Mouse (Mus musculus): ENCODE measurements around the gene Fkbpl. TPM values are rescaled to one million over a fixed set of nuclear protein-coding genes. Genes with fewer than 3 reads are reported as not detected.

Fkbpl gene
- polyA plus RNA-seq, 1 experiment from 2014 or later, result 10.0 TPM

- Histone ChIP-seq H3K4me2 (ENCODE audit: low read depth, low read length) (peak within 1 kb of the TSS; percentile 80), H3K27me3 (replicated peaks; ENCODE audit: control insufficient read depth, insufficient read depth, low read length) (peaks cover 33% of the 10 kb centered on the region), H3K36me3 (ENCODE audit: control insufficient read depth, insufficient read depth, low read length) (0 out of 2 replicates have a peak, but pooled peaks cover 10% of the 10 kb centered on the region), H3K4me1 (ENCODE audit: control insufficient read depth, insufficient read depth, low read length) (peaks cover 40% of the 10 kb centered on the region), H3K4me3 (ENCODE audit: low read depth, low read length) (peak within 1 kb of the TSS; percentile 60), H3K9me3 (ENCODE audit: control insufficient read depth, low read length) (no peaks in the 10 kb centered on the region), H3K9ac (ENCODE audit: low read depth, low read length) (peak within 1 kb of the TSS; percentile 80), H3K27ac (replicated peaks; ENCODE audit: low read depth, low read length) (peak within 1 kb of the TSS; percentile 94)
- ATAC-seq (ENCODE audit: low read depth) (no peak), DNase-seq (ENCODE audit: low spot score) (peak; percentile 86)
- 3% methylated on average over 15 of the region's 16 CpGs for WGBS
Measured at GRCm38 (mm10) chr17:34629221-34629751, 15.3 kb upstream of the Fkbpl start, which contains the start of gene Prrt1. Gene Prrt1 (plus strand): TSS chr17:34629533.

GRCm38 (mm10) chr17:34629796-34630603, 14.6 kb upstream of the Fkbpl start:
- peak overlapping the region; percentile 80 for H3K4me2 ChIP-seq (ENCODE audit: low read depth, low read length)
- H3K4me1 ChIP-seq (ENCODE audit: control insufficient read depth, insufficient read depth, low read length), result peaks cover 40% of the 10 kb centered on the region
- 20% methylated on average over 12 of the region's 12 CpGs for WGBS
- H3K9ac ChIP-seq (ENCODE audit: low read depth, low read length), result peak overlapping the region; percentile 34
- DNase-seq (ENCODE audit: low spot score) (no peak), ATAC-seq (ENCODE audit: low read depth) (no peak)
- H3K36me3 ChIP-seq (ENCODE audit: control insufficient read depth, insufficient read depth, low read length), result 0 out of 2 replicates have a peak, but pooled peaks cover 7% of the 10 kb centered on the region
- H3K4me3 ChIP-seq (ENCODE audit: low read depth, low read length), result peak overlapping the region; percentile 60
- no peaks in the 10 kb centered on the region for H3K9me3 ChIP-seq (ENCODE audit: control insufficient read depth, low read length)
- H3K27me3 ChIP-seq (replicated peaks; ENCODE audit: control insufficient read depth, insufficient read depth, low read length), result peaks cover 33% of the 10 kb centered on the region
- H3K27ac ChIP-seq (replicated peaks; ENCODE audit: low read depth, low read length), result no peak overlapping the region

GRCm38 (mm10) chr17:34630761-34631301, 13.7 kb upstream of the Fkbpl start:
- WGBS, result 2% methylated on average over 37 of the region's 48 CpGs
- peak overlapping the region; percentile 80 for H3K4me2 ChIP-seq (ENCODE audit: low read depth, low read length)
- no peak for DNase-seq (ENCODE audit: low spot score)
- no peak for ATAC-seq (ENCODE audit: low read depth)
- H3K9ac ChIP-seq (ENCODE audit: low read depth, low read length), result peak overlapping the region; percentile 25
- no peak overlapping the region for H3K27ac ChIP-seq (replicated peaks; ENCODE audit: low read depth, low read length)
- peaks cover 40% of the 10 kb centered on the region for H3K4me1 ChIP-seq (ENCODE audit: control insufficient read depth, insufficient read depth, low read length)
- H3K9me3 ChIP-seq (ENCODE audit: control insufficient read depth, low read length), result no peaks in the 10 kb centered on the region
- no peaks in the 10 kb centered on the region for H3K36me3 ChIP-seq (ENCODE audit: control insufficient read depth, insufficient read depth, low read length)
- peak overlapping the region; percentile 60 for H3K4me3 ChIP-seq (ENCODE audit: low read depth, low read length)
- peaks cover 33% of the 10 kb centered on the region for H3K27me3 ChIP-seq (replicated peaks; ENCODE audit: control insufficient read depth, insufficient read depth, low read length)

- Histone ChIP-seq H3K9me3 (ENCODE audit: control insufficient read depth, low read length) (no peaks in the 10 kb centered on the region), H3K27ac (replicated peaks; ENCODE audit: low read depth, low read length) (no peak overlapping the region), H3K4me3 (ENCODE audit: low read depth, low read length) (peak overlapping the region; percentile 38), H3K9ac (ENCODE audit: low read depth, low read length) (peak overlapping the region; percentile 54), H3K36me3 (ENCODE audit: control insufficient read depth, insufficient read depth, low read length) (no peaks in the 10 kb centered on the region), H3K4me1 (ENCODE audit: control insufficient read depth, insufficient read depth, low read length) (peaks cover 34% of the 10 kb centered on the region), H3K27me3 (replicated peaks; ENCODE audit: control insufficient read depth, insufficient read depth, low read length) (peaks cover 33% of the 10 kb centered on the region), H3K4me2 (ENCODE audit: low read depth, low read length) (peak overlapping the region; percentile 73)
- 9% methylated on average over 12 of the region's 12 CpGs for WGBS
- ATAC-seq (ENCODE audit: low read depth) (no peak), DNase-seq (ENCODE audit: low spot score) (no peak)
Measured at GRCm38 (mm10) chr17:34631647-34632046, 12.9 kb upstream of the Fkbpl start.

GRCm38 (mm10) chr17:34632261-34632691, 12.3 kb upstream of the Fkbpl start:
- WGBS, result 2% methylated on average over 23 of the region's 26 CpGs
- peaks cover 34% of the 10 kb centered on the region for H3K4me1 ChIP-seq (ENCODE audit: control insufficient read depth, insufficient read depth, low read length)
- peak overlapping the region; percentile 54 for H3K9ac ChIP-seq (ENCODE audit: low read depth, low read length)
- H3K4me2 ChIP-seq (ENCODE audit: low read depth, low read length), result peak overlapping the region; percentile 73
- DNase-seq (ENCODE audit: low spot score), result peak; percentile 83
- peak overlapping the region; percentile 38 for H3K4me3 ChIP-seq (ENCODE audit: low read depth, low read length)
- no peak overlapping the region for H3K27ac ChIP-seq (replicated peaks; ENCODE audit: low read depth, low read length)
- peak; percentile 56 for ATAC-seq (ENCODE audit: low read depth)
- H3K36me3 ChIP-seq (ENCODE audit: control insufficient read depth, insufficient read depth, low read length), result no peaks in the 10 kb centered on the region
- H3K27me3 ChIP-seq (replicated peaks; ENCODE audit: control insufficient read depth, insufficient read depth, low read length), result peaks cover 33% of the 10 kb centered on the region
- H3K9me3 ChIP-seq (ENCODE audit: control insufficient read depth, low read length), result no peaks in the 10 kb centered on the region

GRCm38 (mm10) chr17:34635671-34636070, 8.9 kb upstream of the Fkbpl start:
- H3K9ac ChIP-seq (ENCODE audit: low read depth, low read length), result no peak overlapping the region
- WGBS, result 62% methylated on average over 2 of the region's 2 CpGs
- no peak for ATAC-seq (ENCODE audit: low read depth)
- no peaks in the 10 kb centered on the region for H3K36me3 ChIP-seq (ENCODE audit: control insufficient read depth, insufficient read depth, low read length)
- peaks cover 21% of the 10 kb centered on the region for H3K27me3 ChIP-seq (replicated peaks; ENCODE audit: control insufficient read depth, insufficient read depth, low read length)
- no peak for DNase-seq (ENCODE audit: low spot score)
- H3K4me1 ChIP-seq (ENCODE audit: control insufficient read depth, insufficient read depth, low read length), result peaks cover 17% of the 10 kb centered on the region
- no peaks in the 10 kb centered on the region for H3K9me3 ChIP-seq (ENCODE audit: control insufficient read depth, low read length)
- H3K27ac ChIP-seq (replicated peaks; ENCODE audit: low read depth, low read length), result no peak overlapping the region
- no peak overlapping the region for H3K4me2 ChIP-seq (ENCODE audit: low read depth, low read length)
- H3K4me3 ChIP-seq (ENCODE audit: low read depth, low read length), result no peak overlapping the region

- Histone ChIP-seq H3K27me3 (replicated peaks; ENCODE audit: control insufficient read depth, insufficient read depth, low read length) (0 out of 2 replicates have a peak, but pooled peaks cover 5% of the 10 kb centered on the region), H3K4me2 (ENCODE audit: low read depth, low read length) (no peak overlapping the region), H3K4me3 (ENCODE audit: low read depth, low read length) (no peak overlapping the region), H3K9me3 (ENCODE audit: control insufficient read depth, low read length) (no peaks in the 10 kb centered on the region), H3K4me1 (ENCODE audit: control insufficient read depth, insufficient read depth, low read length) (peaks cover 12% of the 10 kb centered on the region; the same call in 1 of the 2 replicates), H3K9ac (ENCODE audit: low read depth, low read length) (no peak overlapping the region; the same call in 1 of the 2 replicates), H3K36me3 (ENCODE audit: control insufficient read depth, insufficient read depth, low read length) (no peaks in the 10 kb centered on the region), H3K27ac (replicated peaks; ENCODE audit: low read depth, low read length) (no peak overlapping the region)
- DNase-seq (ENCODE audit: low spot score), result no peak
- WGBS, result 61% methylated on average over 3 of the region's 3 CpGs
- ATAC-seq (ENCODE audit: low read depth), result no peak
Measured at GRCm38 (mm10) chr17:34637459-34637858, 7.1 kb upstream of the Fkbpl start.

- H3K27me3 ChIP-seq (replicated peaks; ENCODE audit: control insufficient read depth, insufficient read depth, low read length), result no peaks in the 10 kb centered on the region
- WGBS, result 77% methylated on average over 7 of the region's 7 CpGs
- no peak overlapping the region for H3K4me3 ChIP-seq (ENCODE audit: low read depth, low read length)
- no peaks in the 10 kb centered on the region for H3K9me3 ChIP-seq (ENCODE audit: control insufficient read depth, low read length)
- peaks cover 14% of the 10 kb centered on the region; the same call in 1 of the 2 replicates for H3K4me1 ChIP-seq (ENCODE audit: control insufficient read depth, insufficient read depth, low read length)
- DNase-seq (ENCODE audit: low spot score) (no peak), ATAC-seq (ENCODE audit: low read depth) (no peak)
- no peak overlapping the region for H3K9ac ChIP-seq (ENCODE audit: low read depth, low read length)
- no peak overlapping the region for H3K27ac ChIP-seq (replicated peaks; ENCODE audit: low read depth, low read length)
- H3K4me2 ChIP-seq (ENCODE audit: low read depth, low read length), result no peak overlapping the region
- no peaks in the 10 kb centered on the region for H3K36me3 ChIP-seq (ENCODE audit: control insufficient read depth, insufficient read depth, low read length)
Measured at GRCm38 (mm10) chr17:34639461-34640255, 4.9 kb upstream of the Fkbpl start.
